In the genomic region with DNA sequence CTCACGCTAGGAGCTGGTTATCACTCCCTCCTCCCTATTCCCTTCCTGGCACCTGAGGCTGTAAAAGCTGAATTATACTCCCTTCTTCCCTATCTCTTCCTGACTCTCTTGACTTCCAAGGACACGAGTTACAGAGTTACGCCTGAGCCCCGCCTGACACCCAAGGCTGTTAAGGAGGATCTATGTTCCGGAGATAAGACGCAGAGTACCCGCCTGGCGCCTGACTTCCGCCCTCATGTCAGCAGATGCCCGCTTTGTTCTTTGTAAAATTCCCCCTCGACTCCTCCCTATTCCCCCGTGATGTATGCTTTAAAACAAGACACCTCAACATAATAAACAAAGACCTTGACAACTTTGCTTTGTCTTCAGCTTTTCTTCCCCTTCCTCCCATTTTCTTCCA, we compare ENCODE assay signal across 8 mouse cellular contexts. TPM values are rescaled to one million over a fixed set of nuclear protein-coding genes. Genes with fewer than 3 reads are reported as not detected.
A peak's percentile ranks its signal among the peaks of the same experiment; 100 is the strongest.
DNase-seq lines count a peak whose midpoint lies in the region; ATAC-seq and TF ChIP-seq lines count a peak whose summit lies in the region.

No protein-coding gene starts in this region.

- WGBS in lung, adult 2 months: 9% methylated on average over 12 of the region's 12 CpGs
- WGBS in lung, embryonic 16.5 days: 6% methylated on average over 12 of the region's 12 CpGs

- H3K27ac ChIP-seq in lung, embryonic 16.5 days (ENCODE audit: low read length): no peak overlapping the region

- no peak for TF ChIP-seq POLR2A in lung, adult 2 months (IDR thresholded peaks at IDR 0.05; ENCODE audit: borderline replicate concordance, extremely low read depth, low read depth, low read length)

- H3K36me3 ChIP-seq in lung, embryonic 16.5 days (ENCODE audit: control insufficient read depth, insufficient read depth, low read length): no peaks in the 10 kb centered on the region

- H3K4me1 ChIP-seq in lung, adult 2 months (ENCODE audit: control insufficient read depth, insufficient read depth, low read length): no peaks in the 10 kb centered on the region
- no peaks in the 10 kb centered on the region for H3K4me1 ChIP-seq in lung, embryonic 16.5 days (replicated peaks; ENCODE audit: control insufficient read depth, insufficient read depth, low read length)

- H3K4me2 ChIP-seq in lung, embryonic 16.5 days (ENCODE audit: low read depth, low read length): 0 out of 2 replicates have a peak overlapping the region, but pooled peaks have one; percentile 8

- ATAC-seq in lung, embryonic 16.5 days (ENCODE audit: low read depth): no peak

- no peaks in the 10 kb centered on the region for H3K27me3 ChIP-seq in lung, embryonic 16.5 days (ENCODE audit: control insufficient read depth, insufficient read depth, low read depth, low read length)

- H3K9me3 ChIP-seq in lung, embryonic 16.5 days (ENCODE audit: control insufficient read depth, low read length): no peaks in the 10 kb centered on the region

- TF ChIP-seq CTCF in lung, adult 2 months (IDR thresholded peaks at IDR 0.05; ENCODE audit: insufficient read depth, low read length): no peak

- peak; percentile 24 for DNase-seq in lung, adult 18-20 months
- no peak for DNase-seq in lung, adult 2 months
- peak; percentile 21 for DNase-seq in embryo, embryonic 11 days
- peak; percentile 81 for DNase-seq in thymus, postnatal 0 days (ENCODE audit: low spot score)
- no peak for DNase-seq in layer of hippocampus, adult 11-12 months (ENCODE audit: low spot score)
- DNase-seq in frontal cortex, adult 2 months (ENCODE audit: extremely low spot score in 1 of 2, low spot score in 1 of 2): no peak
- no peak for DNase-seq in spleen, adult 12 weeks (ENCODE audit: low spot score)

- H3K4me3 ChIP-seq in lung, adult 2 months (replicated peaks; ENCODE audit: extremely low read depth, low read depth, low read length): no peak overlapping the region
- no peak overlapping the region for H3K4me3 ChIP-seq in lung, embryonic 16.5 days (ENCODE audit: low read length)

- no peak overlapping the region for H3K9ac ChIP-seq in lung, embryonic 16.5 days (ENCODE audit: low read length)

RNA-seq across cellular contexts. Expression of a gene that starts 46.1 kb away (rescaled TPM):
- polyA plus RNA-seq in lung, adult 2 months (2012; rRNA removed): 0.24 and 0.28 TPM in 2 replicates
- 0.33 and 0.60 TPM in 2 replicates for polyA plus RNA-seq in lung, embryonic 16.5 days (2015; fragmentation: Nextera tagmentation; extraction: Ambion mirVana)
- 13.6 and 15.3 TPM in 2 replicates for polyA plus RNA-seq in thymus, postnatal 0 days (2015; fragmentation: Nextera tagmentation; extraction: Ambion mirVana)
- 2.7 and 3.2 TPM in 2 replicates for polyA plus RNA-seq in frontal cortex, adult 2 months (2012; rRNA removed)

Comparison
In these comparisons a context has a peak if more than half of its experiments do, and no peak if none do; other contexts are left out.
1. DNase-seq: peak in lung, adult 18-20 months (2 of 2), embryo, embryonic 11 days (single experiment) and thymus, postnatal 0 days (single experiment); none in lung, adult 2 months (single experiment), layer of hippocampus, adult 11-12 months (single experiment), frontal cortex, adult 2 months (0 of 2) and spleen, adult 12 weeks (single experiment).